Mouse (Mus musculus) heart, embryonic 14.5 days (tissue): ENCODE data around the gene Zfp612. TPM values are rescaled to one million over a fixed set of nuclear protein-coding genes. Genes with fewer than 3 reads are reported as not detected.
"Not testable (repeated sequence)": the region's sequence is repeated elsewhere in the genome, so short reads cannot be mapped to it uniquely, and the experiment has no call there.

ENCODE experiments used
- ATAC-seq: fragments of 200-750 bp; cut with Nextera tagmentation; 2 replicates; pipeline ENCODE4 v1.8.0; 2017; ENCODE audit warnings: low read depth, moderate TSS enrichment; ENCODE audit not compliant: insufficient number of reproducible peaks, insufficient read depth, low FRiP score
- H3K27ac ChIP-seq, 2 experiments: fragments of 200-500 bp in 1 of 2; fragments of 300-500 bp in 1 of 2; sonication (generic) in 1 of 2; replicated peaks in 1 of 2; 2 replicates each; pipeline ENCODE4 v1.5.1; 2012 to 2014; ENCODE audit warnings: low read depth in 2 of 2, low read length in 2 of 2, control low read depth in 1 of 2, mild to moderate bottlenecking in 1 of 2, mixed read lengths in 1 of 2; ENCODE audit not compliant: control insufficient read depth in 1 of 2, insufficient read depth in 1 of 2
- H3K27me3 ChIP-seq: fragments of 300-500 bp; sonication (generic); 2 replicates; pipeline ENCODE4 v1.6.1; 2014; ENCODE audit warnings: mild to moderate bottlenecking, low read length, control low read depth; ENCODE audit not compliant: control insufficient read depth, insufficient read depth
- H3K36me3 ChIP-seq: fragments of 300-500 bp; sonication (generic); 2 replicates; pipeline ENCODE4 v1.6.1; 2014; ENCODE audit warnings: mild to moderate bottlenecking, control low read depth, low read length, mixed read lengths; ENCODE audit not compliant: control insufficient read depth, insufficient read depth
- H3K4me1 ChIP-seq, 2 experiments: fragments of 200-500 bp in 1 of 2; fragments of 300-500 bp in 1 of 2; sonication (generic) in 1 of 2; 2 replicates each; pipeline ENCODE4 v1.6.1; 2012 to 2014; ENCODE audit warnings: low read length in 2 of 2, control low read depth in 1 of 2, mixed read lengths in 1 of 2; ENCODE audit not compliant: control insufficient read depth in 2 of 2, insufficient read depth in 2 of 2
- H3K4me2 ChIP-seq: fragments of 300-500 bp; sonication (generic); 2 replicates; pipeline ENCODE4 v1.6.1; 2014; ENCODE audit warnings: mild to moderate bottlenecking, low read length
- H3K4me3 ChIP-seq, 2 experiments: fragments of 200-500 bp in 1 of 2; fragments of 300-500 bp in 1 of 2; sonication (generic) in 1 of 2; 2 replicates each; pipeline ENCODE4 v1.5.1; 2012 to 2014; ENCODE audit warnings: low read length in 2 of 2, mild to moderate bottlenecking in 2 of 2, control low read depth in 1 of 2, low read depth in 1 of 2, moderate library complexity in 1 of 2; ENCODE audit not compliant: control insufficient read depth in 1 of 2, insufficient read depth in 1 of 2
- H3K9ac ChIP-seq: fragments of 300-500 bp; sonication (generic); 2 replicates; pipeline ENCODE4 v1.6.1; 2014; ENCODE audit warnings: mild to moderate bottlenecking, low read length
- H3K9me3 ChIP-seq: fragments of 300-500 bp; sonication (generic); 2 replicates; pipeline ENCODE4 v1.6.1; 2016; ENCODE audit warnings: low read length, control low read depth; ENCODE audit not compliant: control insufficient read depth
- WGBS: fragments of 180-500 bp; shearing (Covaris S2); extraction: QIAGEN DNeasy Blood & Tissue Kit; methylation state at CpG from one replicate; pipeline ENCODE4 v1.1.7; 2014; 5-methylcytosine and 5-hydroxymethylcytosine counted together
- polyA plus RNA-seq: library from polyadenylated mRNA; unstranded; fragments of >200 nt; fragmentation: Nextera tagmentation; extraction: Ambion mirVana; gene quantifications from 2 replicates; pipeline ENCODE4 v1.2.1, GENCODE M21; 2014

Zfp612 gene
- polyA plus RNA-seq, result 5.9 and 6.4 TPM in 2 replicates

- H3K27ac ChIP-seq, result no peak within 1 kb of the TSS
These were observed at the start of gene Zfp612 for GRCm38 (mm10) chr8:110079282-110080221. Gene Zfp612, plus strand, starts transcription at chr8:110079746.

GRCm38 (mm10) chr8:110033771-110034170, 45.8 kb upstream of the Zfp612 start:
- H3K9me3 ChIP-seq, H3K4me3 ChIP-seq, H3K27ac ChIP-seq, H3K27me3 ChIP-seq, H3K36me3 ChIP-seq, H3K4me2 ChIP-seq, H3K9ac ChIP-seq, ATAC-seq: not testable (repeated sequence)
- H3K4me1 ChIP-seq, result peaks cover 10 to 11% of the 10 kb centered on the region in 2 experiments; a peak in 3 of 4 replicates
- WGBS, result 13% methylated on average over 8 of the region's 8 CpGs

More at GRCm38 (mm10) chr8:110079282-110080221, at the start of gene Zfp612:
- ATAC-seq, result peak; percentile 73
- Histone ChIP-seq H3K36me3 (peaks cover 5% of the 10 kb centered on the region), H3K4me1 (peaks cover 2 to 4% of the 10 kb centered on the region in 2 experiments; a peak in 3 of 4 replicates), H3K27me3 (no peaks in the 10 kb centered on the region), H3K4me2 (peak within 1 kb of the TSS; percentile 93), H3K9me3 (no peaks in the 10 kb centered on the region), H3K4me3 (peak within 1 kb of the TSS; percentile 64 to 69), H3K9ac (peak within 1 kb of the TSS; percentile 84)
- 6% methylated on average over 54 of the region's 54 CpGs for WGBS

GRCm38 (mm10) chr8:110034331-110034730, 45.2 kb upstream of the Zfp612 start:
- no peaks in the 10 kb centered on the region for H3K27me3 ChIP-seq
- no peak overlapping the region for H3K4me3 ChIP-seq
- no peaks in the 10 kb centered on the region for H3K36me3 ChIP-seq
- peak overlapping the region in 1 of 2 experiments; percentile 15; a peak in 1 of 4 replicates for H3K27ac ChIP-seq
- WGBS, result 35% methylated on average over 4 of the region's 4 CpGs
- peaks cover 10 to 11% of the 10 kb centered on the region in 2 experiments; a peak in 3 of 4 replicates for H3K4me1 ChIP-seq
- H3K9ac ChIP-seq, result no peak overlapping the region
- H3K4me2 ChIP-seq, result no peak overlapping the region
- no peak for ATAC-seq
- no peaks in the 10 kb centered on the region for H3K9me3 ChIP-seq

GRCm38 (mm10) chr8:110036156-110036555, 43.4 kb upstream of the Zfp612 start:
- Histone ChIP-seq H3K27ac (no peak overlapping the region), H3K9ac (no peak overlapping the region), H3K4me2 (no peak overlapping the region), H3K4me3 (no peak overlapping the region), H3K4me1 (peaks cover 10 to 11% of the 10 kb centered on the region in 2 experiments; a peak in 3 of 4 replicates), H3K9me3 (no peaks in the 10 kb centered on the region), H3K27me3 (no peaks in the 10 kb centered on the region), H3K36me3 (no peaks in the 10 kb centered on the region)
- ATAC-seq, result no peak
- WGBS, result 52% methylated on average over 2 of the region's 2 CpGs

GRCm38 (mm10) chr8:110039216-110039615, 40.3 kb upstream of the Zfp612 start:
- no peaks in the 10 kb centered on the region for H3K27me3 ChIP-seq
- no peak overlapping the region for H3K4me2 ChIP-seq
- H3K9me3 ChIP-seq, result no peaks in the 10 kb centered on the region
- H3K4me3 ChIP-seq, result no peak overlapping the region
- 51% methylated on average over 7 of the region's 7 CpGs for WGBS
- H3K36me3 ChIP-seq, result no peaks in the 10 kb centered on the region
- H3K9ac ChIP-seq, result no peak overlapping the region
- no peak for ATAC-seq
- H3K27ac ChIP-seq, result no peak overlapping the region
- peaks cover 8% of the 10 kb centered on the region in 2 experiments; a peak in 3 of 4 replicates for H3K4me1 ChIP-seq

- Histone ChIP-seq H3K27me3 (no peaks in the 10 kb centered on the region), H3K9me3 (no peaks in the 10 kb centered on the region), H3K36me3 (no peaks in the 10 kb centered on the region), H3K4me1 (peaks cover 4 to 7% of the 10 kb centered on the region in 2 experiments; a peak in 3 of 4 replicates), H3K9ac (no peak within 1 kb of the TSS), H3K4me3 (no peak within 1 kb of the TSS), H3K27ac (no peak within 1 kb of the TSS), H3K4me2 (no peak within 1 kb of the TSS)
- no peak for ATAC-seq
- 77% methylated on average over 5 of the region's 5 CpGs for WGBS
These were observed 39.9 kb upstream of the Zfp612 start, which contains the start of gene Chst4 for GRCm38 (mm10) chr8:110039659-110040058. Gene Chst4, minus strand, starts transcription at chr8:110039740.

- ATAC-seq, result no peak
- Histone ChIP-seq H3K9me3 (no peaks in the 10 kb centered on the region), H3K4me1 (peaks cover 4 to 7% of the 10 kb centered on the region in 2 experiments; a peak in 2 of 4 replicates), H3K27me3 (no peaks in the 10 kb centered on the region), H3K27ac (no peak overlapping the region), H3K36me3 (no peaks in the 10 kb centered on the region), H3K4me2 (no peak overlapping the region), H3K9ac (no peak overlapping the region), H3K4me3 (no peak overlapping the region)
- WGBS, result 59% methylated on average over 4 of the region's 4 CpGs
These were observed 39.0 kb upstream of the Zfp612 start for GRCm38 (mm10) chr8:110040509-110040908.
